In genomic region chr15:77629822-77630221, GRCm38 (mm10) we compare ENCODE assay signal across 32 mouse cellular contexts. TPM values are rescaled to one million over a fixed set of nuclear protein-coding genes. Genes with fewer than 3 reads are reported as not detected.
"Had no signal": no experiment of that assay in that cellular context is flagged by ENCODE, and none has a peak within 500 bp of the region (broad histone marks: within the 10 kb centered on the region; RNA-seq: fewer than 3 reads in every experiment).

No protein-coding gene starts in this region.

RNA-seq across cellular contexts. Expression of gene Apol11b, which starts 13.3 kb away (rescaled TPM):
- total RNA-seq: common myeloid progenitor, adult 5-6 weeks; forebrain, postnatal 0 days; gastrocnemius, postnatal 36 days; gastrocnemius, postnatal 4 days; granulocyte monocyte progenitor cell, adult 5-6 weeks had no signal
- polyA plus RNA-seq: embryonic facial prominence, embryonic 10.5 days; embryonic facial prominence, embryonic 11.5 days; embryonic facial prominence, embryonic 12.5 days; embryonic facial prominence, embryonic 14.5 days; embryonic facial prominence, embryonic 15.5 days; forebrain, embryonic 10.5 days; forebrain, embryonic 11.5 days; forebrain, embryonic 12.5 days; forebrain, embryonic 13.5 days; forebrain, embryonic 14.5 days; forebrain, embryonic 16.5 days; forebrain, postnatal 0 days; frontal cortex, adult 2 months; gonadal fat pad, adult 2 months; heart, embryonic 10.5 days had no signal

RNA-seq across cellular contexts. Expression of gene Gm36245, which starts 30.8 kb away (rescaled TPM):
- total RNA-seq: common myeloid progenitor, adult 5-6 weeks; forebrain, postnatal 0 days; gastrocnemius, adult 18-20 months; gastrocnemius, adult 2 months; gastrocnemius, adult 8-10 months; gastrocnemius, postnatal 10 days; gastrocnemius, postnatal 14 days; gastrocnemius, postnatal 25 days; gastrocnemius, postnatal 36 days; gastrocnemius, postnatal 4 days; granulocyte monocyte progenitor cell, adult 5-6 weeks; heart, adult 18-20 months; heart, adult 2 months; heart, adult 8-10 months had no signal
- polyA plus RNA-seq: cortical plate, adult 2 months; embryonic facial prominence, embryonic 10.5 days; embryonic facial prominence, embryonic 11.5 days; embryonic facial prominence, embryonic 12.5 days; embryonic facial prominence, embryonic 13.5 days; embryonic facial prominence, embryonic 14.5 days; embryonic facial prominence, embryonic 15.5 days; erythroblast, embryonic 14.5 days; forebrain, embryonic 10.5 days; forebrain, embryonic 11.5 days; forebrain, embryonic 12.5 days; forebrain, embryonic 13.5 days; forebrain, embryonic 14.5 days; forebrain, embryonic 15.5 days; forebrain, embryonic 16.5 days; forebrain, postnatal 0 days; frontal cortex, adult 2 months; gonadal fat pad, adult 2 months; heart, embryonic 10.5 days had no signal

RNA-seq across cellular contexts. Expression of gene Apol10b, which starts 33.9 kb away (rescaled TPM):
- total RNA-seq: granulocyte monocyte progenitor cell, adult 5-6 weeks had no signal
- polyA plus RNA-seq: embryonic facial prominence, embryonic 11.5 days; embryonic facial prominence, embryonic 13.5 days; erythroblast, embryonic 14.5 days; forebrain, embryonic 10.5 days; forebrain, embryonic 11.5 days; forebrain, embryonic 12.5 days; forebrain, embryonic 14.5 days; forebrain, embryonic 15.5 days; forebrain, embryonic 16.5 days; forebrain, postnatal 0 days; heart, embryonic 10.5 days had no signal
